Mouse (Mus musculus) gonadal fat pad, adult 2 months (tissue): ENCODE measurements around the gene Adamts10. TPM values are rescaled to one million over a fixed set of nuclear protein-coding genes. Genes with fewer than 3 reads are reported as not detected.

ENCODE experiments used
- DNase-seq: peaks from one replicate; pipeline ENCODE4 v3.0.0-alpha.2; 2012; ENCODE audit warnings: low read depth
- polyA plus RNA-seq: library from polyadenylated mRNA; depleted of rRNA; stranded (reverse); fragments of >200 nt; gene quantifications from 2 replicates; pipeline ENCODE4 v1.2.3, GENCODE M21; 2012; rRNA removed

Adamts10 gene
- polyA plus RNA-seq: 60.2 and 69.4 TPM in 2 replicates

DNA sequence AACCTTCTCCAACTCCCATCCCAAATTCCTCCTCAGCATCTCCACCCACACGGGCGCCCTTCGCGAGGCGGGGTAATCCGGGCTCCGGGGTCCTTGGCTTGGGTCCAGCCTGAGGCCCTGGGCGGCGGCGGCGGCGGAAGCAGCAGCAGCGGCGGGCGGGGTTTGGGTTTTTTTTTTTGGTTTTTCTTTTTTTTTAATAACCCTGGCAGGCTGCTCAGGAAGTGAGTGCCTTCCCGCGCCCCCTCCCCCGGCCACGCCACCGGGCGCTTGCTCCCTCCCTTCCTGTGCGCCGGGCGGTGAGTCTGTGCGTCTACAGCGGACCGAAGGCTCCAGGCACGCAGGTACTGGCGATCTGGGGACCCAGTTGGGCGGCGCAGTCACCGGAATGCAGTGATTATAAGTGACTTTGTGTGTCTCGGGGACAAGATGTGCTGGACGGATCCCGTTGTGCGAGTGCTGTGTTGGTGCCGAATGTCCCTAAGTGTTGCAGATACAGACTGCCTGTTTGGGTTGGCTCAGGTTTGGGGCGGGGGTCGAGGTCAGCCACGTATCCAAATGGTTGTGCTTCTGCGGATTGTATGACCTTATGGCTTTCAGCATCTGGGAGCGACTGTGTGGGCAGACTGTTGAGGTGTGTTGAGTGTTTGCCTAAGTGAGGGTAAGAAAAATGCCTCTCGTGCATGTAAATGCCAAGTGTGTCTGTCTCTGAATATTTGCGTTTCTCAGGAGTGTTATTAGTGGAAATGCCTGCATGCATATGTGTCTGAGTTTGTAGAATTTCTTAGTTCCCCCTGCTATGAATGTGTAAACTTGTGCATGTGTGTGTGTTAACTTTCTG lies at the start of gene Adamts10:
Gene Adamts10 (plus strand): TSS at position 287 of the 838 bp plus-strand sequence.
- no peak for DNase-seq

DNA sequence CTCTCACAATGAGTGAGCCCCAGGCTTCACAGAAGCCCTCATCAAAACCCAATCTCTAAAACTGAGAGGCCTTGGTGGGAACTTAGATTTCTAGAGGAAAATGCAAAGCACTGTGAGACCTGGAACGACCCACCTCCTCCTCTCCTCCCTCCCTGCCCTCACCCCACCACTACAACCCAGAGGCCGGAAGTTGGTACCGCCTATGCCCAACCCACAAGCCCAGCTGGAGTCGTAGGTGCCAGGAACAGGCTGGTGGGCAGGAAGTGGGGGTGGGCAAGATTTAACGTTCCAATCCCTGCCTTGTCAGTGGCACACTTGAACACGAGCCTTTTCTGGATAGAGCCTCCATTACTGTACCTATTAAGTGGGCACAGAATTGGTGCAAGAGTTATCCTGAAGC lies 40.0 kb upstream of the Adamts10 start:
- DNase-seq: no peak

DNA sequence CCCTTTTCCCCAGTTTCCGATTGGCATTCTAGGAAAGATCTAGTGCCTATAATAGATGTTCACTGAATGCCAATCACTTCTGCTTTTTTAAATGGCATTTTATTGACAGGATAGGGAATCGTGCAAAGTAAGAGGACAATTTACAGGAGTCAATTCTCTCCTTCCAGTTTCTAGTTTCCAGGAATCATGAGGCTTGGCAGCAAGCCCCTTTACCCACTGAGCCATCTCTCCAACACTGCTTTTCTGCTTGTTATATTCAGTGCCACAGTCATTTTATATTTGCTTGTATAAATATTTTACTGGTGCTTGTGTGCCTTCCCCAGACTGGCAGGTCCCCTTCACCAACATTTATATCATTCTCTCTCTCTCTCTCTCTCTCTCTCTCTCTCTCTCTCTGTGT lies 36.8 kb upstream of the Adamts10 start:
- no peak for DNase-seq

DNA sequence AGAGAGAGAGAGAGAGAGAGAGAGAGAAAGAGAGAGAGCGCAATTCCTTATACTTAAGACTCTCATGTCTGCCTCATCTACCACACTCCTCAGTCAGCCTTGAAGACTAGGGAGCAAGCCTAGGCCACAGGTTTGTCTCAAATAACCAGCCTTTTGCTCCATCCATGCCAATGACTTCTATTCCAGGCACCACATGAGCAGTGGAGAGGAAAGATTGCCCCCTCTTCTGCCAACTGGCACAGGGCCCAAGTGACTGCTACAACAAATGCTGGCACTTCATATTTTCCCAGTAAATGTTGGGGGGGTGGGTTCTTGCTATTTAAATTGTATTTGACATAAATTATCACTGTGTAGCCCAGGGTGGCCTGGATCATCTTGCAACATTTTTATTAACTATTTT lies 36.4 kb upstream of the Adamts10 start:
- DNase-seq: no peak

DNA sequence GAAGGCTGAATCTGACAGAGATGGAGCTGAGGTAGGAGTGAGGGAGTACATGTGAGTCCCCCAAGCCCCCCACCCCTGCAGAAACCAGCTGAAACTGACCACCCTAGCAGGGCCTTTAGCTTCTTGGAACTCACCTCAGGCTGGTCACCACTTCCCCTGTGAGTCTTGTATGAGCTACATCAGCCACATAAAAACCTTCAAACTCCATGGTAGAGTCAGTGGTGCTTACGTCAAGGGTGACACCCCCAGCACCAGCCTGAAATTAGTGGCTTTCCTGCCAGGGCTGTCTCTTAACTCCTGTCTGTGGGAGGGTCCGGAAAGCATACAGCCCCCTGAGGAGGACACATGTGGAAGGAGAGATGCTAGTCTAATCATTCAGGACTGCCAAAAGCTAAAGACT lies 32.6 kb upstream of the Adamts10 start:
- DNase-seq: no peak

DNA sequence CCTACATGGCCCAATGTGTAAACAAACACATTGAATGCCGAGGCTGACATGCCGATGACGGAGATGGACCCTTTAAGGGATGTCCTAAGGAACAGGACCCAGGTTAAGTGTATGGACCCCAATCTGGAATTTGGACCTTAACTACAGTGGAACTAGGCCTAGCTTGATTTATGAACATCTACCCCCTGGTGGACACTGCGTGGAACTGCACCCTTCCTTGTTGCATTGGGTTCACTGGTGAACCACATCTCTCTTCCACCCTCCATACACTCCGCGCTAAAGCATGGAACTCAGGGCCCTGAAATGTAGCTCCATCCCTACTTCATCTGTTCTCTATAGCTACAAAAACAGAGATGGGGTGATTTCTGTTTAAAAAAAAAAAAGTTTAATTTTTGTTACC lies 30.9 kb upstream of the Adamts10 start:
- DNase-seq: no peak

DNA sequence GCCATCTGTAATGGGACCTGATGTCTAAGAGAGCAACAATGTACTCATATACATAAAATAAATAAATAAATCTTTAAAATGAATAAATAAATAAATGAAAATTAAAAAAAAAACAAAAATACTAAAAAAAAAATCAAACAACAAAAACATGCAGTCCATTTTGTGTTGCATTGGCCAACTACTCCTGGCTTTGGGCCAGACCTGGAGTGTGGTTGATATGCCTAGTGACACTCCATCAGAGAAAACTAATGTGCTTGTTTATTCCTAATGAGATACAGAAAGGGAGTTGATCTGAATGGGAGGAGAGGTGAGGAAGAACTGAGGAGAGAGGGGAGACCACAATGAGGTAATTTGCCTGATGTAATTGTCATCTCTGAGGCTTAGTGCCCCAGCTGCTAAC lies 29.4 kb upstream of the Adamts10 start:
- DNase-seq: no peak

DNA sequence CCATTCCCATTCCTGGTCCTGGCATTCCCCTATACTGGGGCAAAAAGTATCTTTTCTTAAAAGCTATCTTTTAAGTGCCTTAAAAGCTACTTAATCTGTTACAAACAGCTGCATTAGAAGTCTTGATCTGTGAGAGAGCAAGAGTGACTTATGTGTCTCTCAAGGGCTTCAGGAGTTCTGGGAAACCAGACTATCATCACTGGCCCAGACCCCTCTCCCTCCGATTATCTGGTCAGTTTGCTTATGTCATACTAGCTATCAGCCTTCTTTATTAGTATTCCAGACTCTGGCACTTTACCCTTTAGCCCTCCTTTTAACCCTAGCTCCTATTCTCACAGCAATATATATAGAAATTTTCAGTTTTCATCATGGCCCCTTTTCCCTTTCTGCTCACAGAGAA lies 25.1 kb upstream of the Adamts10 start:
- DNase-seq: no peak

DNA sequence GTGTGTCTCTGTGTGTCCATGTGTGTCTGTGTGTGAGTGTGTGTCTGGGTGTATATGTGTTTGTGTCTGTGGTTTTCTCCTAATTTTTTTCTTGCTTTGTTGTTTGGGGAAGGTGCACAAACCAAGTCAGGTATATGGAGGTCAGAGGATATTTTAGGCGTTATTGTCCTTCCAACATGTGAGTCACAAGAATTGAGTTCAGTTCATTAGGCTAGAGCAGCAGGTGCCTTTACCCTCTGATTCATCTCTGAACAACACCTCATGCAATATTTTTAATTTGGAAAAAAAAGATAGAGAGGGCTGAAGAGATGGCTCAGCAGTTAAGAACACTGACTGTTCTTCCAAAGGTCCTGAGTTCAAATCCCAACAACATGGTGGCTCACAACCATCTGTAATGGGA lies 15.6 kb upstream of the Adamts10 start:
- DNase-seq: no peak

DNA sequence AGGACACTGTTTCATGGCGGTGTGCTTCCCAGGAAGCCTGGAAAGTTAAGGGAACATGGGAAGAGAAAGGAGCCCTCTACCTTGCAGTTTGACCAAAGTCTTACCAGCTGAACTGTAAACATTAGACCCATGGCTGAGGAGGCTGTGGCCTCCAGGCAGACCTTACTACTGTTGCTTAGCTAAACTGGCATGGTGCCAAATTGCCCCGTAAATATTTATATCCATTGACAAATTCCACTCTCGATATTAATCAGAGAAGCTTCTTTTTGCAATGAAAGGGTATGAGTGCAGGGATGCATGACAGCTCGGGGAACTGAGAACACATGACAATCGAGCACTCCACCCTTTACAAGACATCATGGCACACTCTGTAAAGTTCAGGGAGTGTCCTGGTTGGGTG lies 13.8 kb upstream of the Adamts10 start:
- no peak for DNase-seq

DNA sequence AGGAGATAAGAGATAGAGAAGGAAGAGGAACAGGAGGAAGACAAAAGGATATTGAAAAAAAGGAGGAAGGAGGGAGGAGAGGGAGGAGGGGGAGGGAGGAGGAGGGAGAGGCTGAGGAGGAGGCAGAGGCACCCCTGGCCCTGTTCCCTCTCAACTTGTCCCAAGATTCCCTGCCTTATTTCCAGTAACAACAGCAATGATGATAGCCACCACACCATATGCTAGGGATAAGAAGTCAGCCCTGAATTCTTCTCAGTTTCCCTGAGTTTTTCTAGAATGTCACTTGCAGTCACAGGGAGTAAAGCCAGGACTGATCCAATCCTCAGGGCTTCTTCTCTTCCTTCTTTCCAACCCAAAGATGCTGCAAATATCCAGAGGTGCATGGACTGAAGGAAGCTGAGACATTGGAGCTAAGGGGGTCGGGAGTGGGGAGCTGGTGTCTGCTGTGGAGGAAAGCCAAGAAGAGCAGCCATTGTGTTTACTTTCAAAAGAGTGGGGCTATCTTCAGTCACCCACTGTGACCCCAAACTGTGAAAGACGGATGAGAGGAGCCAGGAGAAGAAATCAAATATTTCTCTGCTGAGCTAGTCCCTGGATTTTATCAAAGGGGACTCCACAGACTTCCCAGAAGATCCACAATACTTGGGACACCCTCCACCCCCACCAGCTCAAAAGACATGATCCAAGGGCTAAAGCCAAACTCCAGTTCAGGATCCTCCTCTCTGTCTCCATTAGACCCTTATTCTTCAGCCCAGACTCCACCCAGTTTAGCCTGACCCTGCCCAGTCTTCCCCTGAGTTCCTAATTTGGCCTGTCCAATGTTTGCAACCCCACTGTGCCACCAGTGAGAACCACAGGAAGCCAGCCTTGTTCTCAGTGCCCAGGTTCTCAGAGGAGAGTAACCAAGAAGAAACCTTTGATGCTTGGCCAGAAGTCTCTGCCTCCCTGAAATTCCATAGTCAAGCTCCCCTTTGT lies 11.3 kb upstream of the Adamts10 start:
- no peak for DNase-seq

DNA sequence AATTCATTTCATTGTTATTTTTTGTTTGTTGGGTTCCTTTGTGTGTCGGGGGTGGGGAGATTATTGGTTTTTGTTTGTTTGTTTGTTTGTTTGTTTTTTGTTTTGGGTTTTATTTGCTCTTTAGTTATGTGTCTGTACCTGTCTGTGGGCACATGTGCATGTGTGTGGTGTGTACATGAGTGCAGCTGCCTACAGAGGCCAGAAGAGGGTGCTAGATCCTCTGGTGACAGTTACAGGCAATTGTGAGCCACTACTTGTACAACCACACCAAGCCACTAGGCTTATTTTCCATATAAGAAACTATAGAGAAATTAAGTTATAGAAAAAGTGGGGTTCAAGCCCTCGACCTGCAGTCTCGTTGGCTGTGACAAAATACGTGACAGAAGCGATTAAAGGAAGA lies 10.1 kb upstream of the Adamts10 start:
- DNase-seq: no peak

DNA sequence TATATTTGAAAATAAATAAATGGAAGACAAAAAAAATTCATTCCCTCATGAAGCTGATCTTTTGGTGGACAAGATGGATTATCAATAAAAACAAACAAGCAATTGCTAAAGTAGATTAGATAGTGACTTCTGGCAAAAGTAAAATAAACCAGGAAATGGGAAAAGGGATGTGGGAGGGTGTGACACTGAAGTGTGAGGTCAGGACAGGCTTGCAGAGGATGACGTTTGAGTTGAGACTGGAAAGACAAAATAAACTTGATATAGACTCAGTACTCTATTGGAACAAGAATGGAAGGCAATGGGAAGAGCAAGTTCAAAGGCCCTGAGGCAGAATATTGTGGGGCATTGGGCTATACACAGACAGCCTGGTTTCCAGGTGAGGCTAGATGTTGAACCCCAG lies 3.6 kb upstream of the Adamts10 start:
- DNase-seq: no peak

DNA sequence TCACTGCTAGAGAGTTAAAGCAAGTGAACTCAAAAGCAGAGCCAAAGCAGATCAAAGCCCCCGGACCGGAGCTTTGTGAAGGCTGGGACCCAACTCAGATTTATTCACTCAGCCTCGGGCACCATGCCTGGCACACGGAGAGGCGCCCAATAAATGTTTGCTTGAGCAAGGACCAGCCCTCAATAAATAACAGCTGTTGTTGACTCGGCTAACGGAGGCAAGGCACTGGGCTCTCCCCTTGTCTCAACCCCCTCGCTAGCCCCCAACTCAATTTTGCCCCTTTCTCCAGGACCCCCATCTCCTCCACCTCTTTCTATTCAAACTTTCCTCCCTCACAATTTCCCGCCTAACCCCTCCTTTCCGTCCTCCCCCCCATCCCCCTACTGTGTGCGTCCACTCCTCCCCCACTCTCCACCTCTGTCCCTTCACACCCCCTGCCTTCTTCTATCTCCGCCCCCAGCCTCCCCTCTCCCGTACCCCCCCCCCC lies 530 bp upstream of the Adamts10 start:
- no peak for DNase-seq

DNA sequence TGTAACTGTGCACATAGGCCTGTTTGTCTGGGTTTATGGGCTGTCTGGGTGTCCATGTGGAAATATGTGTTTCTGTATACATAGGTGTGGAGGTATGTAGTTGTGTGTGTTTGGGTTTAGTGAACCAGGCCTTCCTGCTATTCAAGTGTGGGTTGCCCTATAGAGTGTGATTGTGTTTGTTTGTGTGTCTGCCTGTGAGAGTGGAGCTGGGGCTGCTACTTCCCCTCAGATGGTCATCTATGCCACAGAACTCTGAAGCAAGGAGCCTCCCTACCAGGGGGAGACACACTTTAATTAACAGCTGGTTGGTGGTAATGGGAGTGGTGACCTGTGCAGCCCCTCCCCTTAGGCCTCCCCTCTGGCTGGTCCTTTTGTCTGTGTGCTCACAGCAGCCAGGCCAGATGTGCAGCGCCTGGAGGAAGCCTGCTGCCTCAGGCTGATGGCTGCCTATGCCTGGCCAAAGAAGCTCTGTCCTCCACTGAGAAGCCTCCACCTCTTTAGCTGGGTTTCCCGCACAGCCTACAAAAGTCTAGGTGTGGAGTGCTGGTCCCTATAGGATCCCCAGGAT lies 886 bp downstream of the Adamts10 start:
- no peak for DNase-seq

DNA sequence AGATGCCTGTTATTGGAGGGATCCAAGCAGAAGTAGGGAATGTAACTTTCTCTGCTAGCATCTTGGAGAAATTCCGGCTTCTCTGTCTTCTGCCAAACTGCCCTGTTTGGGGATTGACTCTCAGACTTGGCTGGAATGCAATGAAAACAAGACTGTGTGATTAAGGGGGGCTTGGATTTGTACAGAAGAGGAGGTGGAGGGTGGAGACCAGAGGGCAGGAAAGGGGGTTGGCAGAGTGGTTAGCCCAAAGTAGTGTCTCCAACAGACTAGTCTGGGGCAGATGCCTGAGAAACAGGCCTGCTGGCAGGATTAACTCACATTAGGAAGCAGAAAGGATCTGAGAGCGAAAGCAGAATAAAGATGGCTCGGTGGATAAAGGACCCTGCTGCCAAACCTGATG lies 2.5 kb downstream of the Adamts10 start:
- no peak for DNase-seq

DNA sequence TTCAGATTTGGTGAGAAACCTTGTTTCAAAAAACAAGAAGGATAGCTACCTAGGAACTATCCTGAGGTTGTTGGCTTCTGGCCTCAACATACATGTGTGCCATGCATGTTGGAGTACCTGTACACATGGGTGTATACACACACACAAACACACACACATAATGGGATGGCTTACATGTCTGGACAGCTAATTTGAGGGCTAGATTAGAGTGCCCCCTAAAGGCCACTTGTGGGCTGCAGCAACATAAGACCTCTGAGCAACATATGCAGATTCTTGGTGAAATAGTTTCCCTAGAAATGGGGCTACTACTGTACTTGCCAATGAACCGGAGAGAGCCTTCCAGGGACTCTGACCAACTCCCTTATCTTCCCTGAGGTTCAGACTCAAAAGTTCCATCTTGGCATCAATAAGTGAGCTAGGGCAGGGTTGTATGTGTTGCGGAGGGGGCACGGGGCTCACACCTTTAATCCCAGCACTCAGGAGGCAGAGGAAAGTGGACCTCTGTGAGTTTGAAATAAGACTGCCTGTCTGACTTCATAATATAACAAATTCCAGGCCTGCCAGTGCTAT lies 15.2 kb downstream of the Adamts10 start:
- no peak for DNase-seq

DNA sequence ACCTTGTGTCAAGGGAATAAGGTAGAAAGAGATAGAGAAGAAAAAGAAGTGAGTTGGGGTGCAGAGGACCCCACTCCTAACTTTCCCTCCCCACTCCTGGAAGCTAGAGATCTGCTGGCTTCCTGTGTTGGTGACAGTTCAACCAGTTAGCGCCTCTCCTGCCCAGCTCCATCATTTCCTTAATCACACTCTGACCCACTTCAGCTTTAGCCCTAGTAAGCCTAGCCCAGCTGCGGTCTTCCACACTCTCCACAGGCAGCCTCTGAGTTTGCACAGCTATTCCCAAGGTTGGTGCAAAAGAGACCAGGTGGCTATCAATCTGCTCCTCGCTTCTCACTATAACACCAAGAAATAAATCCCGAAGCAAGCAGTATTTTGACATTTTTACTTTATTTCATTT lies 15.9 kb downstream of the Adamts10 start:
- no peak for DNase-seq

DNA sequence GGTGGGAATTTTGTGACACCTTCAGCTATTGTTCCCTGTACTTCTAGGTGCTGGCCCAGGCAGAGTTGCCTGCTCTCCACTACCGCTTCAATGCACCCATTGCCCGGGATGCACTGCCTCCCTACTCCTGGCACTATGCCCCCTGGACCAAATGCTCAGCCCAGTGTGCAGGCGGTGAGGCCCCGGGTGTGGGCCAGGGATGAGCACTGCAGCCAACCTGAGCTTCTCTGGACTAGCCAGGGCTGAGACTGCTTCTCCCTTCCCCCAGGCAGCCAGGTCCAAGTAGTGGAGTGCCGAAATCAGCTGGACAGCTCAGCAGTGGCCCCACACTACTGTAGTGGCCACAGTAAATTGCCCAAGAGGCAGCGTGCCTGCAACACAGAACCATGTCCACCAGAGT lies 25.2 kb downstream of the Adamts10 start:
- no peak for DNase-seq

DNA sequence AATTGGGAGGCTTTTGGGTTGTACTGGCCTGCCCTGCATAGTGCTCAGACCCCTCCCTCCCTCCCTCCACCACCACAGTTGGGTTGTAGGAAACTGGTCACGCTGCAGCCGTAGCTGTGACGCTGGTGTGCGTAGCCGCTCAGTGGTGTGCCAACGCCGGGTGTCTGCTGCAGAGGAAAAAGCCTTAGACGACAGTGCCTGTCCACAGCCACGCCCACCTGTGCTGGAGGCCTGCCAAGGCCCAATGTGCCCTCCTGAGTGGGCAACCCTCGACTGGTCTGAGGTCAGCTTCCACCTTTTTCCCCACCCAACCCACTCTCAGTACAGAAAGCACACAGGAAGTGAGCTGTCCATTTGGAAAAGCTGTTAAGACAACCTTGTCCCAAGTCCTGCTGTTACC lies 26.4 kb downstream of the Adamts10 start:
- no peak for DNase-seq

DNA sequence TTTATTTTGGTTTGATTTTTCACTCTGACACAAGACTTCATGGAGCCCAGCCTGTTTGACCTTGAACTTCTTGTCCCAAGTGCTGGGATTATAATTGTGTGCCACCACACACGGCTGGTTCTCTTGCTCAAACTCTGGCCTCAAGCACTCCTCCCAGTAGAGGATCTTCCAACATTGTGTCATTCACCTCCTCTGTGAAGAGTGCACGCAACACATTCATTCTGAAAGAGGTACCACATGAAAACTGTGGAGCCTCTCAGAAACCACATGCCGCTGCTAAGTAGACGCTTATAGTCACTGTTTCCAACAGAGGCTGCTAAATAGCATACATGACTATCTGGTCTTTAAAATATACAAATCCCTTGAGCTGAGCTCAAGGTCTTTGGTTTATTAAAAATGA lies 28.1 kb downstream of the Adamts10 start:
- no peak for DNase-seq

DNA sequence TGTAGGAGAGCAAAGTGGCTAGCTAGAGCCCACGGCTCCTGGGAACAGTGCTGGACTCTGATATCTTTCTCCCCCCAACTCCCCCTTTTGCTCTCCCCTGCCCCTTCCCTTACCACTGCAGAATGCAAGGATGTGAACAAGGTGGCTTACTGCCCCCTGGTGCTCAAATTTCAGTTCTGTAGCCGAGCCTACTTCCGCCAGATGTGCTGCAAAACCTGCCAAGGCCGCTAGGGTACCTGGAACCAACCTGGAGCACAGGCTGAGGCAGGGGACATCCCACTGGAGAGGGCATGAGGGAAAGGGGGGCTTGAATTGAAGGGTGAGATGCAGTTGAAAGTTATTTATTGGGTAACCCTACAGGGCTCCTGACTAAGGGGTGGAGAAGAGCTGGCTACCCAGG lies 29.0 kb downstream of the Adamts10 start:
- DNase-seq: no peak
